Mouse (Mus musculus): ENCODE results near the gene Pef1.

Pef1 gene

DNA sequence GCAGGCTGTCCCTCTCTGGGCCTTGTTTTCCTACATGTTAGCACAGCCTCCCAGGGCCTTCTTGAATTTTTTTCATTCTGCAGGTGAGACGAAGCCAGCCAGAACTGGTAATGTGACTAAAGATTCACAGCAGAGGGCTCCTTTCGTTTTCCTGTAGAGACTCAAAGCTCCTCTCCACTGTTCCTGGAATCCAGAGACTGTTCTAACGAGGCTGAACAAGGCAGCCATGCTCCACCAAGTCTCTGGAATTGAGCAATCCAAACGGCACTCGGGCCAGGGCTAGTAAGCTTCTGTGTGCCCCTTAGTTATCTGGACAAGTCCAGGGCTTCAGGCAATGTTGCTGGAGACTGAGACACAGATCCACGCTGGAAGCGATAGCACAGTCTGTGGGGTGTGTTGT is 75.2 kb downstream of the Pef1 start:
- DNase-seq: no peak
